Mouse (Mus musculus) MEL (cell line): ENCODE measurements at regions not wholly inside any gene's neighbourhood (a gene's known extent, or its start where the extent isn't known, plus 50 kb on each side); places are given as distances from the start of the nearest gene placed in this dataset.
A peak's percentile ranks its signal among the peaks of the same experiment; 100 is the strongest.

Experiments
- DNase-seq: peaks from one replicate; pipeline ENCODE4 v3.0.0; 2011; ENCODE audit warnings: low read depth, low spot score
- H3K27ac ChIP-seq: 2 replicates; pipeline ENCODE4 v1.5.1; 2012; ENCODE audit warnings: low read depth, mild to moderate bottlenecking, control low read depth, low read length, moderate library complexity; ENCODE audit not compliant: control insufficient read depth
- H3K27me3 ChIP-seq, 2 experiments: fragments of 150-350 bp in 1 of 2; sonication (generic) in 1 of 2; 2 replicates each; pipeline ENCODE4 v1.6.1; 2012; ENCODE audit warnings: low read length in 2 of 2, mild to moderate bottlenecking in 2 of 2, improper control_type of control experiment in 1 of 2, moderate library complexity in 1 of 2; ENCODE audit not compliant: insufficient read depth in 2 of 2, control insufficient read depth in 1 of 2
- H3K36me3 ChIP-seq, 2 experiments: 2 replicates each; pipeline ENCODE4 v1.6.1; 2012 to 2014; ENCODE audit warnings: low read length in 2 of 2, improper control_type of control experiment in 1 of 2, inconsistent platforms in 1 of 2, mild to moderate bottlenecking in 1 of 2; ENCODE audit not compliant: insufficient read depth in 2 of 2, control insufficient read depth in 1 of 2
- H3K4me1 ChIP-seq, 2 experiments: fragments of 150-350 bp in 1 of 2; sonication (generic) in 1 of 2; 2 replicates each; pipeline ENCODE4 v1.6.1; 2012; ENCODE audit warnings: low read length in 2 of 2, improper control_type of control experiment in 1 of 2, mild to moderate bottlenecking in 1 of 2; ENCODE audit not compliant: insufficient read depth in 2 of 2, control insufficient read depth in 1 of 2
- H3K4me3 ChIP-seq, 2 experiments: fragments of 150-350 bp in 1 of 2; sonication (generic) in 1 of 2; 2 replicates each; pipeline ENCODE4 v1.5.1; 2012; ENCODE audit warnings: low read depth in 2 of 2, low read length in 2 of 2, mild to moderate bottlenecking in 2 of 2, moderate library complexity in 2 of 2, control low read depth in 1 of 2, improper control_type of control experiment in 1 of 2; ENCODE audit not compliant: control insufficient read depth in 1 of 2, insufficient read depth in 1 of 2
- H3K79me2 ChIP-seq: 2 replicates; pipeline ENCODE4 v1.6.1; 2012; ENCODE audit warnings: mild to moderate bottlenecking, low read length, moderate library complexity; ENCODE audit not compliant: control insufficient read depth, poor library complexity, insufficient read depth
- H3K9ac ChIP-seq: 2 replicates; pipeline ENCODE4 v1.6.1; 2012; ENCODE audit warnings: low read depth, mild to moderate bottlenecking, control low read depth, low read length, moderate library complexity; ENCODE audit not compliant: control insufficient read depth, poor library complexity, severe bottlenecking
- H3K9me3 ChIP-seq: fragments of 150-350 bp; sonication (generic); replicated peaks from 2 replicates; pipeline ENCODE4 v1.6.1; 2012; ENCODE audit warnings: mild to moderate bottlenecking, low read length, improper control_type of control experiment, moderate library complexity; ENCODE audit not compliant: insufficient read depth
- BHLHE40 ChIP-seq: IDR thresholded peaks from 2 replicates; pipeline ENCODE4 v1.6.1; 2012; ENCODE audit warnings: low read depth, mild to moderate bottlenecking, inconsistent platforms, low read length, improper control_type of control experiment, borderline replicate concordance
- CTCF ChIP-seq, 3 experiments: IDR thresholded peaks in 2 of 3; conservative IDR thresholded peaks in 1 of 3; 2 replicates each; pipeline ENCODE4 v1.5.1; 2011 to 2012; ENCODE audit warnings: low read length in 3 of 3, low read depth in 2 of 3, mild to moderate bottlenecking in 2 of 3, improper control_type of control experiment in 1 of 3, inconsistent platforms in 1 of 3, mixed read lengths in 1 of 3, moderate library complexity in 1 of 3; ENCODE audit not compliant: control insufficient read depth in 1 of 3, insufficient read depth in 1 of 3, poor library complexity in 1 of 3, severe bottlenecking in 1 of 3
- ELF1 ChIP-seq: IDR thresholded peaks from 2 replicates; pipeline ENCODE4 v1.6.1; 2014; ENCODE audit warnings: low read depth, mild to moderate bottlenecking, inconsistent platforms, low read length, improper control_type of control experiment, moderate library complexity
- ETS1 ChIP-seq: IDR thresholded peaks from 2 replicates; pipeline ENCODE4 v1.6.1; 2012; ENCODE audit warnings: low read depth, mild to moderate bottlenecking, inconsistent platforms, low read length, improper control_type of control experiment, moderate library complexity
- GATA1 ChIP-seq: IDR thresholded peaks from 2 replicates; pipeline ENCODE4 v1.6.1; 2011; ENCODE audit warnings: low read depth, low read length, improper control_type of control experiment
- MAFK ChIP-seq: IDR thresholded peaks from 2 replicates; pipeline ENCODE4 v1.6.1; 2011; ENCODE audit warnings: low read depth, mild to moderate bottlenecking, low read length, improper control_type of control experiment, borderline replicate concordance
- MAX ChIP-seq: IDR thresholded peaks from 2 replicates; pipeline ENCODE4 v1.6.1; 2011; ENCODE audit warnings: low read length, improper control_type of control experiment
- MYC ChIP-seq: IDR thresholded peaks from 2 replicates; pipeline ENCODE4 v1.6.1; 2011; ENCODE audit warnings: low read depth, mild to moderate bottlenecking, low read length, improper control_type of control experiment, moderate library complexity
- NRF1 ChIP-seq: IDR thresholded peaks from 2 replicates; pipeline ENCODE4 v1.6.1; 2014; ENCODE audit warnings: low read depth, mild to moderate bottlenecking, inconsistent platforms, low read length, improper control_type of control experiment, moderate library complexity; ENCODE audit not compliant: poor library complexity, insufficient read depth, severe bottlenecking
- POLR2AphosphoS2 ChIP-seq: IDR thresholded peaks from 2 replicates; pipeline ENCODE4 v1.6.1; 2011; ENCODE audit warnings: low read length, improper control_type of control experiment
- RAD21 ChIP-seq: IDR thresholded peaks from 2 replicates; pipeline ENCODE4 v1.6.1; 2011; ENCODE audit warnings: mild to moderate bottlenecking, low read depth, low read length, improper control_type of control experiment
- RCOR1 ChIP-seq: IDR thresholded peaks from 2 replicates; pipeline ENCODE4 v1.6.1; 2012; ENCODE audit warnings: low read depth, mild to moderate bottlenecking, inconsistent platforms, low read length, improper control_type of control experiment
- SMC3 ChIP-seq: IDR thresholded peaks from 2 replicates; pipeline ENCODE4 v1.6.1; 2011; ENCODE audit warnings: low read depth, low read length, improper control_type of control experiment
- TAL1 ChIP-seq: IDR thresholded peaks from 2 replicates; pipeline ENCODE4 v1.6.1; 2012; ENCODE audit warnings: mild to moderate bottlenecking, inconsistent platforms, low read length, moderate library complexity, mixed read lengths
- UBTF ChIP-seq: IDR thresholded peaks from 2 replicates; pipeline ENCODE4 v1.6.1; 2012; ENCODE audit warnings: low read depth, mild to moderate bottlenecking, inconsistent platforms, low read length, improper control_type of control experiment, moderate library complexity, borderline replicate concordance; ENCODE audit not compliant: insufficient read depth
- ZC3H11A ChIP-seq: IDR thresholded peaks from 2 replicates; pipeline ENCODE4 v1.6.1; 2012; ENCODE audit warnings: low read depth, mild to moderate bottlenecking, inconsistent platforms, low read length, improper control_type of control experiment

GRCm38 (mm10) chr2:137950931-137951330, 305.4 kb upstream of the Btbd3 start:
- Histone ChIP-seq H3K27me3 (no peaks in the 10 kb centered on the region), H3K9me3 (no peaks in the 10 kb centered on the region), H3K79me2 (no peaks in the 10 kb centered on the region), H3K9ac (no peak overlapping the region), H3K4me1 (no peaks in the 10 kb centered on the region), H3K4me3 (no peak overlapping the region), H3K27ac (no peak overlapping the region), H3K36me3 (no peaks in the 10 kb centered on the region)
- TF ChIP-seq MYC (no peak), RCOR1 (peak; percentile 80), ZC3H11A (no peak)
- peak; percentile 2 for DNase-seq

DNA sequence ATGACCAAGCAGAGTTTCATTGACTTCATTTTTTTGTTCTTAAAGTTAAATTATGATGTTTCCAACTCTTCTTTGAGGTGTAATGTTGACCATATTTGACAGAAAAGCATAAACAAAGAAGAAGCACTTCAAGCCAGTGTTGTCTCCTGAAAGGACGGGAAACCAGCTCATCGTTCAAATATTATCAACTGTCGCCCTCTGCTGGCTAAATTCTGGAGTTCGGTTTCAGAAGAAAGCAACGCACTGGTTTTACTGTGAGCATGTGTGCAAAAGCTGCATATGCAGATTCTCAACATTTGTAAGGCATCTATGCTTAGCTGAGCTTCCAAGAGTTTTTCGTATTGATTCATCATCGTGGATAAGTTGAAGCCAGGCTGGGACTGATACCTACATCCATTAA, 313.6 kb upstream of the Btbd3 start:
- Histone ChIP-seq H3K36me3 (no peaks in the 10 kb centered on the region), H3K9ac (no peak overlapping the region), H3K4me1 (no peaks in the 10 kb centered on the region), H3K4me3 (no peak overlapping the region), H3K9me3 (no peaks in the 10 kb centered on the region), H3K27ac (no peak overlapping the region), H3K27me3 (no peaks in the 10 kb centered on the region), H3K79me2 (no peaks in the 10 kb centered on the region)
- peak; percentile 50 for DNase-seq
- TF ChIP-seq RAD21 = peak; percentile 76
- no peak for TF ChIP-seq MAX
- peak; percentile 35 to 65 (median 42) for TF ChIP-seq CTCF (IDR thresholded peaks at IDR 0.05 in 2 of 3, conservative IDR thresholded peaks at IDR 0.05 in 1 of 3; ENCODE audit: control insufficient read depth in 1 of 3, insufficient read depth in 1 of 3, low read depth in 2 of 3, low read length in 3 of 3, poor library complexity in 1 of 3, severe bottlenecking in 1 of 3)
- TF ChIP-seq RCOR1 = no peak
- no peak for TF ChIP-seq MAFK
- peak; percentile 77 for TF ChIP-seq SMC3
- TF ChIP-seq ZC3H11A = peak; percentile 70

GRCm38 (mm10) chr2:137939591-137939990, 316.8 kb upstream of the Btbd3 start:
- H3K79me2 ChIP-seq = no peaks in the 10 kb centered on the region
- DNase-seq = no peak
- no peaks in the 10 kb centered on the region for H3K4me1 ChIP-seq
- H3K9ac ChIP-seq = no peak overlapping the region
- H3K9me3 ChIP-seq = no peaks in the 10 kb centered on the region
- H3K36me3 ChIP-seq = no peaks in the 10 kb centered on the region
- no peak overlapping the region for H3K4me3 ChIP-seq
- no peak overlapping the region for H3K27ac ChIP-seq
- TF ChIP-seq ETS1 (no peak), ELF1 (no peak), NRF1 (no peak), BHLHE40 (no peak), SMC3 (no peak), POLR2AphosphoS2 (no peak), TAL1 (no peak), GATA1 (no peak), UBTF (no peak)
- H3K27me3 ChIP-seq = no peaks in the 10 kb centered on the region
